Mouse (Mus musculus) Patski (cell line): Measurements from ENCODE around the gene Pcbp2. TPM values are rescaled to one million over a fixed set of nuclear protein-coding genes. Genes with fewer than 3 reads are reported as not detected.

Experiments used
- ATAC-seq: fragments of 100-300 bp; one replicate; pipeline ENCODE4 v1.8.0; 2021
- CTCF ChIA-PET: fragments of 350-600 bp; sonication (Branson Sonifier 250); formaldehyde crosslinking; loops from one replicate; lab custom pipeline; 2022; ENCODE audit warnings: inconsistent platforms; lab: Charles Lee
- POLR2A ChIA-PET: fragments of 350-600 bp; sonication (Branson Sonifier 250); formaldehyde crosslinking; loops from one replicate; lab custom pipeline; 2022; ENCODE audit warnings: antibody characterized with exemption, inconsistent platforms; lab: Charles Lee
- DNase-seq: peaks from one replicate; pipeline ENCODE4 v3.0.0-alpha.2; 2011; ENCODE audit warnings: low read depth, low spot score
- H3K27me3 ChIP-seq: fragments of 371-371 bp; one replicate; pipeline ENCODE4 v1.5.1; 2021
- CTCF ChIP-seq: fragments of 100-300 bp; IDR thresholded peaks from one replicate; pipeline ENCODE4 v1.5.1; 2021
- in situ Hi-C: fragments of 300-500 bp; cut with MboI; formaldehyde crosslinking; loops from 3 replicates; pipeline ENCODE4 v1.11.1; 2018; ENCODE audit warnings: low pct_unique_long_range_greater_than_20kb, mixed read lengths
- polyA plus RNA-seq: library from polyadenylated mRNA; unstranded; gene quantifications from one replicate; pipeline ENCODE4 v1.2.3, GENCODE M21; 2021

Gene Pcbp2
- polyA plus RNA-seq, 1 experiment from 2014 or later = 801 TPM

GRCm38 (mm10) chr15:102449366-102449765 is 21.0 kb upstream of the Pcbp2 start:
- H3K27me3 ChIP-seq = no peaks in the 10 kb centered on the region
- in situ Hi-C loops = no loop called here
- CTCF ChIA-PET = interaction anchor here (1.4 kb wide), 1 partner anchor 28 kb away, joined by 4 read pairs; no protein-coding TSS in a partner anchor
- POLR2A ChIA-PET = no interaction called here
- ATAC-seq (no peak), DNase-seq (no peak)
- TF ChIP-seq CTCF = no peak

GRCm38 (mm10) chr15:102450928-102451327 is 19.4 kb upstream of the Pcbp2 start:
- no peak for DNase-seq
- ChIA-PET POLR2A (interaction anchor here (0.7 kb wide), 1 partner anchor 91 kb away, joined by 3 read pairs; no protein-coding TSS in a partner anchor), CTCF (no interaction called here)
- peak; percentile 36 for ATAC-seq
- no peak for TF ChIP-seq CTCF
- in situ Hi-C loops = no loop called here
- no peaks in the 10 kb centered on the region for H3K27me3 ChIP-seq

DNA sequence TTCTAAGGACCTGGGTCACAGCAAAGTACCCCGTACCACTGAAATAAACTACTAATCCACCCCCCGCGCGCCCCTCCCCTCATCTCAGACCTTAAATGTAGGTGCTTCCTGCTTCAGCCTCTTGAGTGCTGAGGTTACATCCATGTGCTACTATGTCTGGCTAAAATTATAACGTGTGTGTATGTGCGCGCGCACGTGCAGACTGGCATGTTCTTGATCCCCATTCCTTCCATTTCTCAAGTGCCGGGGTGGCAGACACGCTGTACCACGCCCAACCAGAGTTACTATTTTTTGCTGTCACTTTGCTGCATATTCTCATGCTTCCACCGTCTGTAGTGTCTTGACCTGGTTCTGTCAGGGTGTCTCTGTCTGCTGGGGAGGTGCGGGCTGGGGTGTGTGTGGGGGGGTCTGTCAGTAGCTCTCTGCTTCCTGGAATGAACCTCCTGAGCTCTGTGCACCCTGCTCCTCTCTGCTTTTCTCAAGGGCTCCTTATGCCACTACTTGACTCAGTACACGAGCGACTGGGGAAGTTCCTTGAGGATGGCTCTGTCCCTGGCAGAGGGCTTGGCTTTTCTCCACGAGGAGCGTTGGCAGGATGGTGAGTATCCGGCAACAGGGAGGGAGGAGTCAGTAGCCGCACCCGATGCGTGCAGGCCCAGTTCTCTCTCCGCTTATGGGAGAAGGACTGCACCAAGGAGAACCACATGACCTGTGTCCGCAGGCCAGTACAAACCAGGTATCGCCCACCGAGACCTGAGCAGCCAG is 18.5 kb upstream of the Pcbp2 start:
- H3K27me3 ChIP-seq = no peaks in the 10 kb centered on the region
- no peak for TF ChIP-seq CTCF
- in situ Hi-C loops = no loop called here
- CTCF ChIA-PET = interaction anchor here (0.8 kb wide), 1 partner anchor 8 kb away, joined by 3 read pairs; no protein-coding TSS in a partner anchor
- DNase-seq = no peak
- POLR2A ChIA-PET = interaction anchor here (0.7 kb wide), 1 partner anchor 92 kb away, joined by 3 read pairs; no protein-coding TSS in a partner anchor
- no peak for ATAC-seq

- ATAC-seq = no peak
- peak; percentile 72 for TF ChIP-seq CTCF
- no peaks in the 10 kb centered on the region for H3K27me3 ChIP-seq
- ChIA-PET CTCF (interaction anchor here (1.2 kb wide), 1 partner anchor 47 kb away, joined by 3 read pairs; no protein-coding TSS in a partner anchor), POLR2A (no interaction called here)
- no peak for DNase-seq
- in situ Hi-C loops = no loop called here
These were observed 14.3 kb upstream of the Pcbp2 start for GRCm38 (mm10) chr15:102455993-102456392.

GRCm38 (mm10) chr15:102458050-102458736 is 12.1 kb upstream of the Pcbp2 start:
- DNase-seq (no peak), ATAC-seq (no peak)
- POLR2A ChIA-PET = no interaction called here
- TF ChIP-seq CTCF = no peak
- in situ Hi-C loops = no loop called here
- CTCF ChIA-PET = no interaction called here
- no peaks in the 10 kb centered on the region for H3K27me3 ChIP-seq

GRCm38 (mm10) chr15:102458904-102459317 is 11.4 kb upstream of the Pcbp2 start, which contains the start of gene Prr13:
TSS of gene Prr13 (plus strand) at chr15:102459028.
- peak; percentile 98 for DNase-seq
- POLR2A ChIA-PET = interaction anchor here (1.0 to 1.6 kb wide), 2 partner anchors 11 to 59 kb away, joined by 3 to 7 read pairs; partner anchors contain the start of genes Pcbp2 and Tarbp2
- no peaks in the 10 kb centered on the region for H3K27me3 ChIP-seq
- TF ChIP-seq CTCF = peak; percentile 78
- in situ Hi-C loops = no loop called here
- CTCF ChIA-PET = interaction anchor here (1.7 kb wide), 1 partner anchor 11 kb away, joined by 4 read pairs; the partner anchor contains the start of gene Pcbp2
- peak; percentile 68 for ATAC-seq

GRCm38 (mm10) chr15:102459381-102459780 is 11.0 kb upstream of the Pcbp2 start:
- ChIA-PET CTCF (interaction anchor here (1.7 kb wide), 1 partner anchor 10 kb away, joined by 4 read pairs; the partner anchor contains the start of gene Pcbp2), POLR2A (interaction anchor here (1.0 to 1.6 kb wide), 2 partner anchors 11 to 58 kb away, joined by 3 to 7 read pairs; partner anchors contain the start of genes Pcbp2 and Tarbp2)
- no peak for TF ChIP-seq CTCF
- no peaks in the 10 kb centered on the region for H3K27me3 ChIP-seq
- DNase-seq (no peak), ATAC-seq (no peak)
- in situ Hi-C loops = no loop called here

- ChIA-PET CTCF (interaction anchor here (1.7 kb wide), 1 partner anchor 10 kb away, joined by 4 read pairs; the partner anchor contains the start of gene Pcbp2), POLR2A (interaction anchor here (1.6 kb wide), 1 partner anchor 10 kb away, joined by 7 read pairs; the partner anchor contains the start of gene Pcbp2)
- ATAC-seq = no peak
- TF ChIP-seq CTCF = no peak
- in situ Hi-C loops = no loop called here
- no peaks in the 10 kb centered on the region for H3K27me3 ChIP-seq
- no peak for DNase-seq
These were observed 10.5 kb upstream of the Pcbp2 start for GRCm38 (mm10) chr15:102459847-102460246.

DNA sequence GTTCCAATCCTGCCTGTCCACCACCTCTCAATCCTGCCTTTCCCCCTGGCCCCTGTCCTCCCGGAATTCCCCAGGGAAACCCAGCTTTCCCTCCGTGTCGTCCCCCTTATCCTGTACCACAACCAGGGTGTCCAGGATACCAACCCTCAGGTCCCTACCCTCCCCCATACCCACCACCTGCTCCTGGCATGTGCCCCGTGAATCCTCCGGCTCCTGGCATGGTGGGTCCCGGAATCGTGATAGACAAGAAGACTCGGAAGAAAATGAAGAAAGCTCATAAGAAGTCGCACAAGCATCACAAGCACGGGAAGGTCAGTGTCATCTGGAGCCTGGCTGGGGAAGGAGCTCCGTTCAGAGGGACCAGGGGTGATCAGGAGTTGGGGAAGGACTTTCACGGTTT is 9.9 kb upstream of the Pcbp2 start:
- ATAC-seq (no peak), DNase-seq (no peak)
- CTCF ChIA-PET = interaction anchor here (1.7 kb wide), 1 partner anchor 9 kb away, joined by 4 read pairs; the partner anchor contains the start of gene Pcbp2
- TF ChIP-seq CTCF = no peak
- no peaks in the 10 kb centered on the region for H3K27me3 ChIP-seq
- in situ Hi-C loops = no loop called here
- POLR2A ChIA-PET = interaction anchor here (0.6 to 1.6 kb wide), 2 partner anchors 10 to 65 kb away, joined by 4 to 7 read pairs; partner anchors contain the start of gene Pcbp2

GRCm38 (mm10) chr15:102460971-102461370 is 9.4 kb upstream of the Pcbp2 start:
- DNase-seq (no peak), ATAC-seq (no peak)
- in situ Hi-C loops = no loop called here
- H3K27me3 ChIP-seq = no peaks in the 10 kb centered on the region
- CTCF ChIA-PET = no interaction called here
- no peak for TF ChIP-seq CTCF
- POLR2A ChIA-PET = interaction anchor here (0.6 kb wide), 1 partner anchor 65 kb away, joined by 4 read pairs; no protein-coding TSS in a partner anchor
